Mouse (Mus musculus): ENCODE data around the gene Gm47985.
"Not testable (repeated sequence)": the region's sequence is repeated elsewhere in the genome, so short reads cannot be mapped to it uniquely, and the experiment has no call there.

Gene Gm47985

DNA sequence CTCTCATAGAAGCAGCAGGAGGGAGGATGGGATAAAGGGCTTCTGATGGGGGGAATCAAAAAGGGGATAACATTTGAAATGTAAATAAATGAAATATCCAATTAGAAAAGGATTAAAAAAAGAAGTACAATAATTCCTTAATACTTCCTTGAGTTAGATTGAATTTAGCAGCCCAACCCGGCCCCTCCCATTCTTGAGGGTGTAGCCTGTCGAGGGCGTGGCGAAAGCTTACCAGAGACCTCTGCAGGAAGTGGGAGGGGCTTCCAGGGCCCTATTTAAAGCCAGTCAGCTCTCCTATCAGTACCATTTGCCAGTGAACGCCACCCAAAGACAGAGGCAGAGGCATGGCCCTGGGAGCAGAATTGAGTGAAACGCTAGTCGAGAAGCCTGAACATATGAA is at the start of gene Gm47985:
Gm47985 (plus strand) TSS at position 272 of the 400 bp plus-strand sequence.
- in situ Hi-C loops (cut with MboI; ENCODE audit: low sequenced_read_pairs): not testable (repeated sequence)

DNA sequence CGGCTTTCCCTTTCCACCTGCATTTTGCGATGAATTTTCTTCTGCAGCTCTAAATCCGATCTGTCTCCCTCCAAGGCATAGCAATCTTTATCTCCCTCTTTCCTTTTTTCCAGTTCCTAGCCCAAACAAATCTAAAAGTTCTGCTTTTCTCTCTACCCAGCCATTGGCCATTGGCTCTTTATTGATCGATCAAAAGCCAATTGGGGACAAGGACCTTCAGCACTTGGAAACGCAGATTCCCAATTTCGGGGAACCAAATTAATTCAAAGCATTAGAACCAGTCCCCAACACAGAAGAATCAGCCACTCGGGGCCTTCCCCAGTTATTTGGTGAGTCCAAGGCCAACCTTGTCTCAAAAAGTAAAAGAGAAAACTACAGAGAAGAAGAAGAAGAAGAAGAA is 49.7 kb upstream of the Gm47985 start:
- in situ Hi-C loops (cut with MboI; ENCODE audit: low sequenced_read_pairs): no loop called here

- in situ Hi-C loops (cut with MboI; ENCODE audit: low sequenced_read_pairs): no loop called here
These were observed 43.9 kb upstream of the Gm47985 start for GRCm38 (mm10) chr1:151138388-151138787.

DNA sequence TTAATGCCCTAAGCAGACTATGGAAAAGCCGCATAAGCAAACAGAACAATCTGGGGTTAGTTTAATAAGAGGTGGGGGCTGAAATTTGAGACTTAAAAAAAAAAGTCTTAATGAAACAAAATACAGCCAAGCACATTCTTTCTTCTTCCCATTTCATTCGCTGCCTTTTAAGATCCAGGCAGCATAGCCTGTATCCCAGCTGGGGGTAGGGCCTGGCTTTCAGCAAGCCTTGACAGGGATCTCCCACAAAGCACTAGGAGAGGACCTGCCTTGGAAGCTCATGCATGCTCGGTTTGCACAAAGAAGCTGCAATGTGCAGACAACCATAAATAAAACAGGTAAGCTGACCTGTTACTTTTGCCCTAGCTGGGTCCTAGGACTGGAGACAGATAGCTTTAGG is 41.4 kb upstream of the Gm47985 start:
- in situ Hi-C loops (cut with MboI; ENCODE audit: low sequenced_read_pairs): no loop called here

- in situ Hi-C loops (cut with MboI; ENCODE audit: low sequenced_read_pairs): no loop called here
These were observed 37.7 kb upstream of the Gm47985 start for GRCm38 (mm10) chr1:151144471-151145146.

DNA sequence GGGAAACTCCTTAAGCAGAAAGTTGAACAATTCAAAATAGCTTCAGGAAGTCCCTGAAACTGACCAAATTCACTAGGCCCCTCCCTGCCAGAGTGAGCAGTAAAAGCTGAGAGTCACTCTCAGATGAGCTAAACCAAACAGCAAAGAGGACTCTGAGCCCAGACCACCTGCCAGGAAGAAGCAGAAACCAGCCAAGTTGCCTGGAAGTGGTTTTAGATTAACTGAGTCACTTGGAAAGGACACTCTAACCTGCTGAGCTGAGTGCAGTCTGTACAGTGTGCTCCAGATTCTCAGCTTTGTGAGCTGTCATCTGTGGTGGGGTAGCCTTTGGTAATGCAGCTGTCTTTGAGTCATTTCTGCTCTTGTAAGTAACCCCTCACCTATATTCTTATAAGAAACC is 34.5 kb upstream of the Gm47985 start:
- in situ Hi-C loops (cut with MboI; ENCODE audit: low sequenced_read_pairs): no loop called here

DNA sequence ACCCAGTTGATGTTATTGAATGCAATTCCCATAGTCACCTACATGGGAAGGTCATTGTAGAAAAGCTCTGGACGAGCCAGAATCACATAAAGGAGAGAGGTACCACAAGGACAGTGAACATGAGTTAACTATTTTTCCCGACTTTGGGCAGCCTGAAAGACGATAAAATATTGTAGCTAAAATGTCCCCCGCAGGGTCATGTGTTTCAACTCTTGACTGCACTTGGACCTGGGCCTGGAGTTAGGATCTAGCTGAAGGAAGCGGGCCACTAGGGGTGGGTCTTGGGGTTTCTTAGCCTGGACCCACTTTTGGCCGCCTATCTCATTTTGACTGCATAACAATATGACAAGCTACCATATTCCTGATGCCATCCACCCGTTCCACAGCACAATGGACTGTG is 32.1 kb upstream of the Gm47985 start:
- in situ Hi-C loops (cut with MboI; ENCODE audit: low sequenced_read_pairs): no loop called here

DNA sequence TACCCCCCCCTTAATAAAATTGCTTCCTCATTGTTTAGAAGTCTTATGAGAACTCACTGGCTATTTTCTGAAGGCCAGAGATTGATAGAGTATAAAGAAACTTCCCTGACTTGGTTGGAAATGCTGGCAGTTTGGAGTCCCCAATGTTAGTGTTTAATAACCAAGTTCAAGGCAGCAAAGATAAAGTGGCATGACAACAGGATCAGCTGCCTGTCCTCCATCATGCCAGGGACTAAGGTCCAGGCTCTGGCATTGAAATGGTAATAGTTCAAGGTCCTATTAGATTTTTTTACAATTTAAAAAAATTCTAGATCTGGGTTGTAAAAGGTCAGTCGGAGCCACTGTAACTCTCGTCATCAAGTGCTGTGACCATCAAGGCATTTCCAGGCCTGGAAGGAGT is 31.2 kb upstream of the Gm47985 start:
- in situ Hi-C loops (cut with MboI; ENCODE audit: low sequenced_read_pairs): no loop called here

- in situ Hi-C loops (cut with MboI; ENCODE audit: low sequenced_read_pairs): no loop called here
These were observed 29.2 kb upstream of the Gm47985 start for GRCm38 (mm10) chr1:151153056-151153652.

- in situ Hi-C loops (cut with MboI; ENCODE audit: low sequenced_read_pairs): not testable (repeated sequence)
These were observed 28.2 kb upstream of the Gm47985 start for GRCm38 (mm10) chr1:151154131-151154530.

- in situ Hi-C loops (cut with MboI; ENCODE audit: low sequenced_read_pairs): no loop called here
These were observed 26.2 kb upstream of the Gm47985 start for GRCm38 (mm10) chr1:151156129-151156528.

DNA sequence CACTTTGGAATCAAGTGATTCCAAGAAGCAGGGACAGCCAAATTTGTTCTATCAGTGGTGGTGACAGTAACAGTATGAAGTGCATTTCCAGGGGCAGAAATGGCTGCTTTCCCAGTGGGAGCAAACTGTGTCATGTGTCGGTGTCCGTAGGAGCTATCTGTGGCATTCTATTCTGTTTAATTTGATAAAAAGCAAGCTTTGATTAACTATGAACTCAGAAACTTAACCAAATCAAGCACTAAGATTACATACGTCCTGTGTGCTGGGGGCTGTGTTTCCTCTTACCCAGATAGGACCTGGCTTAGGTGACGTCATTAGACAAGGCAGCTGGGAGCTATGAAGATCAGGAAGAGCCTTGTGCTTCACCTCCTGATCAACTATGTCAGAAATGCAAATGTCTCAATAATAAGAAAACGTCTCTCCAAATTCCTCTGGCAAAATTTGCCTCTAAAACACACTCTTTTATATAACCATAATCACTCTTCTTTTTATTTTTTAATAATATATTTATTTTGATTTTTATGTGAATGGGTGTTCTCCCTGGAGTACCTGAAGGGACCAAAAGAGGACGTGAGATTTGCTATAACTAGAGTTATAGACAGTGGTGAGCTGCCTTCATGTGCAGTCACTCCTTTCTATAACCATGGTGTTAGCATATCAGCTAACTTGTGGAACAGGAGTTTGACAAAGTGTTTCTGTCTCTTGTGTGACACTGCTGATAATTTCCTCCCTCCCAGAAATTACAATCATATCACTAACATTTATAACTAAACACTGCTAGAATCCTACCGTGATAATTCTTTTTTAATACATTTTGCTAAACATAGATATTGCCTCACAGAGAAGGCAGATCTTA is 25.3 kb upstream of the Gm47985 start:
- in situ Hi-C loops (cut with MboI; ENCODE audit: low sequenced_read_pairs): no loop called here

DNA sequence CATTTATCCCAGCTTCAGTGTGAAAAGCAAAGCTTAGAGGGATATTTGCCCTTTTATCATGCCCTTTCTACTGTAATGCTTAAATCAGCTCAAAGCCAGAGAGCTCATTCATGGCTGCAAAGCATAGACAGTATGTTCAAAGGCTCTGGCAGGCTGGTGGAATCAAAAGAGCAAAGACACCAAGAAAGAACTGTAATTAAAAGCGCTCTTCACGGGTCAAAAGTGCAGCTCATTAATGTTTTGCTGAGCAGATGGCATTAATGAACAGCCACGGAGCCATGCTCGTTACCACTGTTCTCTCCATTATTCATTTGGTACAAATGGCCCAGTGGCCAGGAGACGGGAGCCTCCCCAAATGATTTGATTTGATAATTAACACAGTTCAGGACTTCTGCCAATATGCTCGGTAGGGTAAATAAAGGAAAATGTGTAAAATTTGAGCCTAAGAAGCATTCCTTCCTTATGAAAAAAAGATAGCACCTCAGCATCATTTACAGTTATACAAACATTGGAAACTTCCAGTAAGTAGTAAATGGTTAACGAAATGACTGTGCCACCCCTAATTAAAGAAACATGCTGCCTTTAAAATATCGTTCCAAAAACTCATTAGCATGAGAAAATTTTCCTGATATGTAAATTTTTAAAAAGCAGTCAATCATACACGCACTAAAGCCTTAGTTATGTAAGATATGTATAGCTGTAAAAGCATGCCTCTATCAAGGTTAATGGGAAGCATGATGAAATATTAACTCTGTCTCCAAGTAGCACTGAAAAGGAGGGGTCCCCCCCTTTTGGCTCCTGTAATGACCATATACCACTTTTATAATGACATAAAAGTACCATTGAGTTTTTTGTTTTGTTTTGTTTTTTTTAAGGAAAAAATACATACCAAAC is 24.1 kb upstream of the Gm47985 start:
- in situ Hi-C loops (cut with MboI; ENCODE audit: low sequenced_read_pairs): no loop called here

DNA sequence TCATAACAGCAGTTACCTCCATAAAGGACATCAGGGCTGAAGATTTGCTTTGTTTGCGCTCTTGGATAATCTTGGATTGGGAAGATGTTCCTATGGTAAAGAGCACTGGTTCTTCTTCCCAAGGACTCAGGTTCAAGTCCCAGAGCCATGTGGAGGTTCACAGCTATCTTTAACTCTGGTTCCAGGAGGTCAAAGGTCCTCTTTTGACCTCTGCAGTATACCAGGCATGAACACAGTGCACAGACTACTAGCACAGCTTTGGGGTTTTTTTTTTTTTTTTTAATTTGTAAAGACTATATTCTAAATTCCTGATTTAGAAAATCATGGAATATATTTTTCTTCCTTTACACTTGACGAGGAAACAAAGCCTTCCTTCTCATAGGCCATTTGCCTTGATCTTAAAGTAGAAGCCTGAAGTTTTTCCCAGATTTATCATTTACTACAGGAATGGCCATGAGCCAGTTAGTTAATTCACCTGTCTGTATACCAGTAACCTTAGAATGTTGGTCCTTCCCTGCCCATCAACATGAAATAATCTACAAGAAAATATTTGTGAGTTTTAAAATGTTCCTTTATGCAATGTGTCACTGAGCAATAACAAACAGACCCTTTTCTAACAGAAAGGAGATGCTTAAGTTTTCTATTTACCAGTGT is 23.4 kb upstream of the Gm47985 start:
- in situ Hi-C loops (cut with MboI; ENCODE audit: low sequenced_read_pairs): no loop called here

DNA sequence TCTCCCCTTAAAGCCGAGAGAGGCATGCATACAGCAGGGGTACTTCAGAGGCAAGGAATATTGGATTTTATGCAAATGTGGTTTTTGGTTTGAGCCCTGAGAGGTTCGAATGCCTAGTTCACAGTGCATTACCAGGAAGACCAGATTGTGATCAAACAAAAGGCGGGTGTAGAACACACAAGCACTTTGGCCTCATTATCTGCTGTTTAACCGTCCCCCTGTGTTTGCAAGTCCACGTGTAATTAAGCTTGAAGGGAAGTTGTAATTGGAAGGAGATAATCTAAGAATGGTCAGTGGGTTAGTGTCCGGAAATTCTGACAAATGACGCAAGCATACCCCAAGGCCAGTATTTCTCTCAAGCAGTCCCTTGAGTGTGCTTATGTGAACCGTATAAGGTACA is 16.3 kb upstream of the Gm47985 start:
- in situ Hi-C loops (cut with MboI; ENCODE audit: low sequenced_read_pairs): no loop called here

- in situ Hi-C loops (cut with MboI; ENCODE audit: low sequenced_read_pairs): no loop called here
These were observed 14.9 kb upstream of the Gm47985 start for GRCm38 (mm10) chr1:151167297-151168047.

DNA sequence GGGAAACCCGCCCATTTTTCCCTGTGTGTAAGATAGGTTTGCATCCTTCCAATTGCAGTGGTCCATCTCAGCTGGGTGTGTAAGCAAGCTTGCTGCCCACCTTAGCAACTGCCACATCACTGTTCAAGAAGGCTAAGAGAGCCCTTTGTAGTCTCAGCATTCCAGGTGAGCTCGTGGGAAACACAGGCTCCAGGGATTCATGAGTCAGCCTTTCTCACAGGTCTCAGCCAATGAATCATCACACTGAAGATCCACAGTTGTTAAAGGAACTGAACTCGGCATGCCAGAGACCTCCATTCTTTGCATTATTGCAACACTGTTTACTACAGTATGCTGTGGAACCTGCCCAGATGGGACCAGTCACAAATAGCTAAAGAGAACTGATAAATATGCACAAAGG is 13.7 kb upstream of the Gm47985 start:
- in situ Hi-C loops (cut with MboI; ENCODE audit: low sequenced_read_pairs): no loop called here

DNA sequence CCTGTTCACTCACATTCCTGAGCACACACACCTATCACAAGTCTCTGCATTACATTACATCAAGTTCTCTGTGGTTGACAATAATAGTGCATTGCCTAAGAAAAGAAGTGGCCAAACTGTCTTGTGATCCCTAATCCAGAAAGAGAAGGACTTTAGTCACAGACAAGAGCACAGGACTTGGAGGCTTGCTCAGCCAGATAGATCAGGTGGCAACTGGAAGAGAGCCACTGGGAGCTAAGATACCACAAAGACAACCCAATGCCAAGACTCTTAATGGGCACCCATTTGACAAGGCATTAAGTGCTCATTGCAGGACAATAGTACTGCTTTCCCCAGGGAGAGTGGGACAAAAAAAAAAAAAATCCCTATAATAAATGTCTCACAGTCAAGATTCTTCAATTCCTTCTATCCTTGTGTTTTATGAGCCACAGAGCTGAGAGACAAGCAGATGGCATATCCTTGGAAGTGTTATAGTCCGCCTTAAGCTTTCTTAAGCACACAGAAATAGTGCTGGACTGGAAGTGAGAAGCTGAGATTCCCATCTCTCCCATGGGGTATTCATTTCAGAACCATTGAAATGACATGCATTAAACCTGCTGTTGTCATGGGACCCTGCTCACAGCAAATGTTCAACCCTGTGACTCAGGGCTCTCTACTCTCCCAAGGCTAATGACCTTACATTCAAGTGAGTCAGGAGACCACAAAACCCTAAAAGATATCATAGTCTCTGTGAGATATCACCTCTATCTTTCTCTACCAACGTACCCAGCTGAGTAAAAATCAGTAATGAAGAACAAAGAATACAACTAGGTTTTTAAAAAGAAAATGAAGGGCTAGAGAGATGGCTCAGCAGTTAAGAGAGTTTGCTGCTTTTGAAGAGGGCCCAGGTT is 10.5 kb upstream of the Gm47985 start:
- in situ Hi-C loops (cut with MboI; ENCODE audit: low sequenced_read_pairs): no loop called here

Data from CH12F3 (cell line).